Mouse (Mus musculus): ENCODE measurements around the gene Immp1l.
A peak's percentile ranks its signal among the peaks of the same experiment; 100 is the strongest.

The Immp1l gene

DNA sequence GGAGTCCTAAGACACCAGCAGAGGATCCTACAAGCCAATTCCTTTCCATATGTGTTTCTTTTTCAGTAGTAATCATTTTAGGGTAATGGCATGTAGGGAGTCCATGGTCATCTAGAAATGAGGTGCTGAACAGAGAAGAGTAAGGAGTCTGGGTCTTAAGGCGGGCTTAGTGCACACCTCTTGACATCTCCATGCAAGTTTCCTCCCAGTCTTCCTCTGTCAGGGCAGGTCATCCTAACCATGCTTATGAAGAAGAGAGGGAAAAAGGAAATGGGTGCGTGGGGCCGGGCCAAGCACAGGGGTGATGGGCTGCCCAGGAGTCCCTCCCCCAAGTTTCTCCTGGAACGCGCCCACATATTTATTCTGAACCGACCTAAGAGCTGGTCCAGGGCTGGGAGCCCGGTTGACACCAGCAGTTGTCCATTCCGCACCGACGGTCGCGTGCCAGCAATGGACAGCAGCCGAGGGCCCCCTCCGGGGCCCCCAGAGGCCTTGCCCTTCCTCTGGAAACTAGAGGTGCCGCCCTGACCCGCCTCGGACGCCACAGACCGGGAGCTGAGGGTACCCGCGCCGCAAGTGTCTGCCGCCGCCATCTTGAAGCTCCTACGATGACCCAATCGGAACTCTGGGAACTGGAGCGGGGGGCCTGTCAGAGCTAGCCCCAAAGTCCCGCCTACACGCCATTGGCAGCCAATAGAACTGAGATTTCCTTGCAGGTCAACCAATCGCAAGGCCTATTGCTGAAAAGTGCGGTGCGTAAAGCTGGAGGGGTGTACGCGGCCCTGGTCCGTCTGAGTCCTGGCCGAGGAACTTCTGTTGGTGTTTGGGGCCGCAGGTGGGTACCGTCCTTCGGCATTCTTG lies at the start of gene Immp1l, which contains the start of gene Elp4:
Immp1l (plus strand) TSS at position 743 of the 861 bp plus-strand sequence.
Elp4 (minus strand) TSS at position 669 of the 861 bp plus-strand sequence.
- peak; percentile 84 for DNase-seq (ENCODE audit: low read depth, low spot score)

DNA sequence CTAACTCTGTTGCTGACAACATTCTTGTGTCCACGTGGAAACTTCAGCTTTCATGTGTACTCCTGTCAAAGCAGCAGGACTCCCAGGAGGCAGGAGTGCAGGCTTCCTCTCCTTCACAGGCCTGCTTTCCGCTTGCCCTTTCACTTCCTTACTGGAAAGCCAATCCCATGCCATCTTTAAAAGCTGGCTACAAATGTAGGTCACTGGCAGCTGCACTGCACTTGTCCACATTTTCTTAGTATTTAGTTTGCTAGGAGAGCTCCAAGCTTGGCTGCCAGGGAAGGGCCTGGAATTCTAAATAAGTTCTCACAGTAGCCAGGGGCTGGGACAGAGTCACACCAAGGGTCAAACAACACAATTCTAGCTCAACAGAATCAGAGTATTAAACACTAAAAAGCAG lies 49.7 kb upstream of the Immp1l start:
- DNase-seq (ENCODE audit: low read depth, low spot score), result no peak

DNA sequence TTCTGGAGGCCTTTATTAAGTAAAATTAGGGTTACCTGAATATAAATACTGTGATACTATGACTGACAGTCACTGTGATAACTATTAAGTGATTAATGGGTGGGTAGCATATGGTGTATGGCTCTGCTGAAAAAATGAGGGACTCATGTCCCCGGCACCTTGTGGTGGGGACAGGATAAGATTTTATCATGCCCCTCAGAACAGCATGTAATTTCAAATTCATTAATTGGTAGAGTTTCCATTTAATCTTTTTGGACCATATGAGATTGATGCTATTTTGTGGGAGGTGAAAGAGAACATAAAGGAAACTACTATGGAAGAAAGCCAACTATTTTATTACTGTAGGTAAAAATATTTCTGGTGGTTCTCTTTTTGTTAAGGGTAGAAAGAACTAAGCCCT lies 31.0 kb upstream of the Immp1l start:
- DNase-seq (ENCODE audit: low read depth, low spot score), result no peak

DNA sequence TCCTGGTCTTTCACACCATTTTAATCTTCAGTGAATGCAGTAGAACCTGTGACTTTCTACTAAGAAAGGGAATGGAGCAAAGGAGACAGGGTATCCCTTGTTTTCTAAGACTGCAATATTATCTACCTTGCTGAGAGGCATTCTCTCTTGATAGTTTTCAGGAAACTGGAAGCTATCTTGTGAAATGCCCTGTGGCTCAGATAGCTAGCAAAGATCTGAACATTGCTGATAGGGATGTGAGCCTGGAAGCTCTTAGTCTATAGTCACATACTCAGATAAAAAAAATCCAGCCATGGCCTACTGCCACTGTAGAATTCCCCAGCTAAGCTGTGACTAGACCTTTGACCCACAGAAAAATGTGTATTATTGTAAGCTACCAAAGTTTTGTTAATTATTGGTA lies 13.6 kb upstream of the Immp1l start:
- DNase-seq (ENCODE audit: low read depth, low spot score), result no peak

DNA sequence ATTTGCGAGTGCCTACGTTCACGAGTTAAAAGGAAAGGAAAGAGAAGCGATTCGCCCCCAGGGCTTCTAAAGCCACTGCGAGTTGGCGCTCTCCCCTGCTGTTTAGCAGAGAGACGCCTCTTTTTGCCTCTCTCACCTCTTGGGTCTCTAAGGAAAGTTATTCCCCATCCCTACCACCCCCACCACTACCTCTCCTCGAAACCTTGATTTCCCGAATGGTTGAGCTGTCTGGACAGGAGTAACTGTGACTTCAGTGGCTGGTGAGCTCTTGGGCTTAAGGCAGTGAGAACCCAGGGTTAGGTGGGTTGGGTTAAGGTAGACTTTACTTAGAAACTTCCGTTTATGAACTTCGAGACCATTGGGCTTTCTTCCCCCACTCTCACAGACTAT lies 314 bp downstream of the Immp1l start:
- DNase-seq (ENCODE audit: low read depth, low spot score), result peak; percentile 5

DNA sequence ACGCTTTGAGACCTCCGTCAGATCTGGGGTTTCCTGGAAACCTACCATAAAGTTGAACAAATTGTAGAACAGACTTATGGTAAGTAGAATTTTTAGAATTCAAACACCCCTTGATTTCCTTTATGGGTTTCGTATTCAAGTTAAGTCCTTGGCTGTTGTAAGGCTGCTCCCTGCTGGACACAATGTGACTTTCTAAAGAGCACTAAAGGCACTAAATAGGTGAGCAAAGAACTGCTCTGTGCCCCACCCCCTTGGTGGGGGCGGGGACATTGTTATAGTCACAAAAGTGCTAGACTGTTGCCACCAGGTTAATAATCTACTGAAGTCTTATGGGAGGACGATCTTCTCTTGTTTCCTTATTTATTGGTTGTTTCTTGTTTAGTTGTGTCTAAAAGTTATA lies 3.9 kb downstream of the Immp1l start:
- peak; percentile 7 for DNase-seq (ENCODE audit: low read depth, low spot score)

DNA sequence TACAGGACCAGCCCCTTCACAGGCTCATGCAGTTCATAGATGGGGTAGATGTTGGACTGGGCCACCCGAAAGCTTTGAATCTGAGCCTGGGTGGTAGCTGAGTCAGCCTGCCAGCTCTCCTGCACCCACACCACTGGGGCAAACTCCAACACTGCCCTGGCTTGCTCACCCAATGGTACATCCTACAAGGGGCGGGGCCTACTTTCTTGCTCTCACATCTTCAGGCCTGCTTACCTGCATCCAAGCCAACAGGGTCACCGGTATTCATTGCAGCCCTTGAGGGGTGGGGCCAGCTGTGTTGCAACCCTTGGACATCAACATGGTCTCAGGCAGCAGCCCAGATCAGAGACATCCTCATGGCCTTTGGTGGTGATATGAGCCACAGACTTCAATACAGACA lies 6.2 kb downstream of the Immp1l start:
- no peak for DNase-seq (ENCODE audit: low read depth, low spot score)

DNA sequence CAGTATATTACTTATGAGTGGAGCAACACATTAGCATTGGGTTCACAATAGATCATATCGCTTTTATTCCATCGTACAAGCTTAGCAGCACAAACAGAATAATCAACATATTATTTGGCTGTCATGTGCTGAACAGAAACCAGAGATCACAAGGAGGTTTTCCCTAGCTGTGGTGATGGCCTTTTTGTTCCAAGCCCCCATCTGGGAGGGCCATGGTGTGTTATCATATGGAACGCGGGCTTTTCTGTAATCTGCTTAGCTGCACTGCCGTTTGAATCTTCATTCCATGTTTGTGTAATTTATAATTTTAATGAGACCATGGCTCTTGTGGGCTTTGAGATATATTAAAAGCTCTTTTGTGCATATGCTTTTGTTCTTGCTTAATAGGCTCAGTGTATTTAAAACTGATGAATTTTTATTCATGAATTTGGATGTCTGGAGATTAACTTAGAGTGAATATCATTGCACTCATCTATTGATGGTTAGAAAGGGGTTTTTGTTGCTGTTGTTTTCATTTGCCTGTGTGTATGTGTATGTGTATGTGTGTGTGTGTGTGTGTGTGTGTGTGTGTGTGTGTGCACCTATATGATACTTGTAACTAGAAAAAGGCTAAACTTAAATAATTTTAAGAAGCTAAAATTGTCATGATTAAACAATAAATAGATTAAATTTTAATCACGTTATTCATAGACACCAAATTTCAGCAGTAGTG lies 9.4 kb downstream of the Immp1l start:
- DNase-seq (ENCODE audit: low read depth, low spot score), result no peak

DNA sequence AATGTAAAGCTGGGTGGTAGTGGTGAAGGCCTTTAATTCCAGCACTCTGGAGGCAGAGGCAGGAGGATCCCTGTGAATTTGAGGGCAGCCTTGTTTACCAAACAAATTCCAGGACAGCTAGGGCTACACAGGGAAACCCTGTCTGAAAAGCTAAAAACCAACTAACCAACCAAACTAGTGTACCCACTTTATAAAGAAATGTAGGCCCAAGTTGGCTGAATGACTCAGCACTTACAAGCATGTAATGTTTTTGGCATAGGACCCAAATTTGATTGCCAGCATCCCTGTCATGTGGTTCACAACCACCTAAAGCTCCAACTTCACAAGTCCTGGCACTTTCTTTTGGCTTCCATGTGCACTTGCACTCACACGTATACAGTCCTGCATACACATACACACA lies 12.2 kb downstream of the Immp1l start:
- no peak for DNase-seq (ENCODE audit: low read depth, low spot score)

DNA sequence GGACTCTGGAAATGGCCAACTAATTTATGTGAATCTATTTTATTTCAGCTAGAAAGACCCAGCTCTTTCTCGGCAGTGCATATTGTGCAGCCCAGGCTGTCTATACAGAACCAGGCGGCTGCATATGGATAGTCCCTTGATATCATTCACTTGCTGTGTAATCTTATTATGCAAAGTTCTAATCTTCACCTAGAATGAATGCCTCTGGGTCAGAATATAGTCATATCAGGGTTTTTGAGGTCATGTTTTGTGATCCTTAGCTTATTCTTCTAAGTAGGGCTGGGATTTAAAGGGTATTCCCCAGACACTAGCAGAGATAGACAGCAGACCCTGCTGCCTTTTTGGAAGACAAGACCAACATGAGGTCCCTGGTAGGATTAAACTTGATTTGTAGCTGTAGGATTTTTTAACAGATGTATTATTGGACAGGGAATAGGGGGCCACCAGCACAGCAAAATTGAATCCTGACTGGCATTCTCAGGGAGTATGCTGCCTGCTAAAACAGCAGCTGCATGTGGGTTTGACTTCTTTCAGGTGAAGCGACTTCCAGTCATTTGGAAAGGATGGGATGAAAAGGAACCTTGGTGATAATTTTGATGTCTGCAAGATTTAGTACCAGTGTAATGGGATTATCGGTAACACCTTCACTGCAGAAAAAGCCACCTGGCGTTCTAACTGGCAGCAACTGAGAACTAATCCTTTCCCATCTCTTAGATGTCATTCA lies 13.3 kb downstream of the Immp1l start:
- DNase-seq (ENCODE audit: low read depth, low spot score), result no peak

DNA sequence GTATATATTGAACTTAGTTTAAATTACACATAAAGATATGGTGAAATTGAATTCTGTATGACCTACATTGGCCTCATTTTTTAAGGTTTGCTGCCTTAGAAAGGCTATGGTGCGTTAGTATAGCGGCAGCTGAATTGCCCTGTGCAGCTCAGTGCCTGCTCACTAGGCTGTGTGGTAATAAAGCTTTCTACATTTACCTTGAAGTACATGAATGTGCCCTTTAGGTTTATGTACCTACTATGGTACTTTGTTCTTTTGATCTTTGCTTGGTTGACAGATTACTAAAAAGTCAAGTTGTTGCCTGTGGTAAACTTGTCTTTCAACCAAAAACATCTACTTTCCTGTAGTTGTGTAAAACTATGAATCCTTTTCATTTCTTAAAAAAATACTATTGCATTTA lies 45.7 kb downstream of the Immp1l start:
- DNase-seq (ENCODE audit: low read depth, low spot score), result no peak

DNA sequence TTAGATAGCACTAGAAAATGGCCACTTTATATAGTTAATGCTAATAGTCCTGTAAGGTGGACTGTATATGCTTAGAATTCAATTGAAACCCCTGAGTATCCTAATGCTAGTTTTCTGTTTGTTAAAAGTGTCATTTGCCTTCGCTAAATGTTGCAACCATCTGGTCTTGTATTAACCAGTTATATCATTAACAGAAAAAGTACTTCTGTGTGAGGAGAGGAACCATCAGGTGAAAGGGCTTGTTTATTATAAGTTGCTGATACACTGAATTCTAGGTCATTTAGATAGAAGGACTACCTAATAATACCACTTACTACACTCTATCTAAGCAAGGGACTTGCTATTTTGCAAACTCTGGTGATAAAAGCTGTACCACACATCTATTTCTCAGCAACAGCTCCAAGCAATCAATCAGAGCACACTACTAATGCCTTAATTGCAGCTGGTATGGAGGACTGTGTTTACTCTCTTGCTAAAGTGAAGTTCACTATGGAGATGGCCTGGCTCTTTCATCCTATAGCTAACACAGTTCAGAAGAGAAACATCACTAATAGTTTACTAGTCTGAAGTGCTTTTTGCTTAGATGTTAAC lies 47.0 kb downstream of the Immp1l start:
- no peak for DNase-seq (ENCODE audit: low read depth, low spot score)

DNA sequence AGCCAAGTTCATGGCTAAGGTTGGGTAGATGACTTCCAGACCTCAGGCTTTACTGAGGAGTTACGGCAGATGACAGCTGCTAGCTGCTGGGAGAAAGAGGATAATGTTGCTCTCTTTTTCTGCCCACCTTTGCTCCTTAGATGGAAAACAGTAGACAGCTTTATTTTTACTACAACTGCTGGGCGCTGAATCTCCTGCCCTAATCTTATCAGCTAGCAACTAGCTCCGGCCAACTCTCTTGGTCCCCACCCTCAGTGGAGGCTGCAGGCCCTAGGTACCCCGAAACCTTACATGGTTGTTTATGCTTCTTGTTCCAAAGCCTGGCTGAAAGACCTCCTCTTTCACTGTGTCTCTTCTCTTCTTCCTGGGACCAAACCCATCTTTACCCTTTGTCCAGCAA lies 49.4 kb downstream of the Immp1l start:
- no peak for DNase-seq (ENCODE audit: low read depth, low spot score)

DNA sequence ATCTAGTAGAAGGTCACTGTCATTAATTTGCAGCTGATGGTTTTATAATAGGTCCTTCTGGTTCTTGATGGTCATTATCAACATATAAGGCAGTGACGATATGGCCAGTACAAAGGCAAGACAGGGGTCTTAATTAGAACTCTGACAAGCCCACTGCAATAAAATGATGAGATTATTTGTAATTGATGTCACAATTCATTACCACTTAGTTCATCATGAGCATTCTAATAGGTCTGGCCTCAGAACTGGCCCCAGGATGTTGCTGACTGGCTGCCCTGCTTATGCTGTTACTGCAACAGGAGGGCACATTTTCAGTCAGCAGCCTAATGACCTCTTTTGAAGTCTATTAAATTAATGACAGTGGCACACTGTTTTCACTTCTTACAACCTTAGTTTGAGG lies 59.0 kb downstream of the Immp1l start:
- no peak for DNase-seq (ENCODE audit: low read depth, low spot score)

DNA sequence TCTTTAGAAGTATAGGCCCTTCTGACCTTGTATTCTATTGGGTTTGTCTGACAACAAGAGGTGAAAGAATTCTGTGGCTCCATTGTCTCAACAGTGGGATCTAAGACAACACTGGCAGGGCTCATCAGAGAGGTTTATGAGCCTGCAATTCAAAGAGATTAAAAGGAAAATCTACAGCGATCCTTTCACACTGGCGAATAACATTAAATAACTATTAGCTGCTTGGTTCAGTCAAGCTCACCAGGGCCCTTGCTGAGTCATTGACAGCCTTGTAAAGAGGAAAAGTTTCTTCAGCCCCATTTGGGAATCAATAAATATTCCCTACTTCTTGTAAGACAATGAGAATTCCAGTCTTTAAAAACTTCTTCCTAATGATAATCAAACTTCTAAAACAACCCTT lies 69.5 kb downstream of the Immp1l start:
- no peak for DNase-seq (ENCODE audit: low read depth, low spot score)

DNA sequence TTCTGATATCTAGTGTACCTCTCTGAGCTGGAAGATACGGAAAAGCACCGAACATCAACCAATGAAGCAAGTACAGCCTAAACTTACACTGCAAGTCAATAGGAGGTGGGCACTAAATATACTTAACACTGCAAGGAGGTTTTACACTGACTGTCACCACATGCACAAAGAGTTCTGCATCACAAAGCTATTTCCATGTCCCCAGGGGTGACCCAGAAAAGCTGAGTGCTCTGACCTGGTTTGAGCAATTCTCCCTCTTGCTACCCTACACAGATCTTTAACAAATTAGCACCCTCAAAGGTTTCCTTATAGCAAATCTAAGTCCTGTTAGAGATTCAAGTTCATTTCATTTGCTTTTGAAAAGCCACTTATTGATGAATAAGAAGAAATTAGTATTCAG lies 73.6 kb downstream of the Immp1l start:
- DNase-seq (ENCODE audit: low read depth, low spot score), result no peak

DNA sequence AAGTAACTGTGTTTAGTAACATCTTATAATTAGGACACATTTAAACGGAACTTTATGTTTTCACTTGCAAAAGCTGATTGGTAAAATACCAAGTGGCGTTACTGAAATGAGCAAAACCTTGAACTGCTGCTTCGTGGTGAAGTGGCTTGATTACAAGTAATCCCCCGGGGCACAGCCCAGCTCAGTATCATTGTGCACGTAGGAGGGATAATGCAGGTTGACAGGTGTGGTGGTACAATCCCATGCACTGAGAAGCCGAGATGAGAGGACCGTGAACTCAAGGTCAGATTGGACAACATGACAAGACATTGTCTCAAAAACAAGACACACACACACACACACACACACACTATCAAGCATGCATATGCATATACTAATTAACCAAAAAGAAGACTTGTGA lies 80.8 kb downstream of the Immp1l start:
- DNase-seq (ENCODE audit: low read depth, low spot score), result no peak

DNA sequence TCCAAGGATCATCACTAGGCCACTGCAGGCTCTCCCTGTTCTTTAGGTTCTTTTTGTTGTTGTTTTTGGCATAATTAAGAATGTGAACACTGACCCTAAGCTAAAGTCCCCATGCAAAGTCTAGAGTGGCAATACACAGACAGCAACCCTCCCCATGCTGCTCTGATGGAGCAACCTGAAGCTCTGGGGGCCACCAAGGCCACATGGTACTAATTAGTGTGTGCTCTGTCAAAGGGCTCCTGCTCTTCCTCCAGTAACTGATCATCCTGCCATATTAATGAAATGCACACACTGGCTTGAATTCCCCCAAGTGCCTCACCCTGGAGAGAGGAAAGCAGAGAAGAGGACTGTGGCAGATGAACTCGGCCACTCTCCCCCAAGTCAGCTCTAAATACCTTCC lies 82.7 kb downstream of the Immp1l start:
- DNase-seq (ENCODE audit: low read depth, low spot score), result no peak

DNA sequence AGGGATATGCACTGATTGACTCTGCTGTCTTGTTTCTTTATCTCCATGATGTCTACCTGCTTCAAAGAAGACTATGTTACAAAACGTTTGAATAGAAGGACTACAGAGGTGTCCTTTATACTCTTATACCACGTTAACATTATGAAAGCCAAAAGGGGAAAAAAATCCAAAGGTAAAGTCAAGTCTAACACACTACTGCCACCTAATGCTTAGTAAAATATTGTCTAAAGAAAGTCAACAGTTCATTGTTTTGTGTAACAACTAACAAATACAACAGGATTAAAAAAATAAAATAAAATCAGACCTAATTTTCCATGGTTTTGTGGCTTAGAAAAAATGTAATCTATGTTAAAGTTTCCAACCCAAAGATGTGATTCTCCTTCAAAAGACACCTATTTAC lies 83.6 kb downstream of the Immp1l start:
- no peak for DNase-seq (ENCODE audit: low read depth, low spot score)

DNA sequence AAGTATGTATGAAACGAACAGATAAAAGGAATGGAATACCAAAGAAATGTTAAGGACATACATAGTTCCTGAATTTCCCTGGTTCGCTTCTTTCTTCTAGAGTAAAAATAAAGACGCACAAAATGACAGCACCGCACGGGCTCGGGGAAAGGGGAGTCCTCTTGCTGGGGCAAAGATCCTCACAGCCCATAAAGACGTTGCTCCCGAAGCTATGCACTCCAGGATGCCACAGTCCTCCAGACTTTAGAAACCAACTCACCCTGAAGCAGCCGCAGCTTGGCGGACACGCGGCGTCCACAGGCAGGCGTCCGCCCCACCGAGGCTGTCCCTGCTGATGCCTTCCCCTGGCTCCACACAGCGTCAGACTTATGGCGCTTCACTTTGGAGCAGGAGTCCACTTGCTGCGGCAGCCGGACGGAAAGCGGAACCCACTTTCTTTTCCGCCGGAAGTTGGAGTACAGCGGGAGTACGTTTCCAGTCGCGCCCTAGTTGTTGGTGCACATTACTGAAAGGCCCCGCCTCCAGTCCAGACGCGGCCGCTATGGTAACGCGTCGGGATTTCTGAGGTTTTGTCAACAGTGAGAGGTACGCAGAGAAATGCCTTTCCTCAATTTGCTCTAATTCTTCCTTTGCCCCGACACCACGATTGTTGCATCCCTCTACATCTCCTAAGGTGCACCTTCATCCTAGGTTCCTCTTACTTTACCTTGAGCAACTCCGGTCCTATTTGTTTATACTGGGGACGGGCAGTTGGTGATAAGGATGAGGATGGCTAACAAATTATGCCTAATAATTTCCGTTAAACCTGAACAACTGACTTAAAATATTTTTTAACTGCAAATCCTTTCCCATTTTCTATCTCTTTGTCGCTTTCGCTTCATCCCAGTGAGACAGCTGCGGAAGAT lies 98.6 kb downstream of the Immp1l start, which contains the start of gene Dnajc24:
Dnajc24 (minus strand) TSS at position 715 of the 905 bp plus-strand sequence.
- DNase-seq (ENCODE audit: low read depth, low spot score), result peak; percentile 65

DNA sequence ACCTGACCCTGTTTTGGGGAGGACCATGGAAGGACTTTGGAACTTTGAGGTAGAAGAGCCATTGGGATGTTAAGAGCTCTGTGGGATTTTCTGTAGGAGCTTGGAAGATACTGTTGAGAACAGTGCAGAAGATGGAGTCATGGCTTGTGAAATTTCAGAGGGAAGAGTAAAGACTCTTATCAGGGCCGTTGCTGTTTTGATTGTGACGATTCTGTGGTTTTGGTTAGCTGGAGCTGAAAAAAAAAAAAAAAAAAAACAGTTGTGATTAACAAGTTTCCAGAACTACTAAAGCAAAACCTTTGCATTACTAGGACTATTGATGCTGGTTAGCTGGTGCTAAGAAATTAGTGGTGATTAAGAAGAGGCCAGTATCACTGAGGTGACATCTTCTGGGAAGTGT lies 104.0 kb downstream of the Immp1l start:
- DNase-seq (ENCODE audit: low read depth, low spot score), result no peak

Data from WW6 (cell line).